Mouse (Mus musculus): Measurements from ENCODE around the gene Cxcl9. TPM values are rescaled to one million over a fixed set of nuclear protein-coding genes. Genes with fewer than 3 reads are reported as not detected.

Gene Cxcl9
- total and polyA plus RNA-seq, 2 experiments, result 5.3 to 28.2 TPM

- Histone ChIP-seq H3K36me3 (ENCODE audit: control insufficient read depth, insufficient read depth, low read length) (no peaks in the 10 kb centered on the region), H3K9ac (ENCODE audit: low read depth, low read length) (no peak overlapping the region), H3K27me3 (ENCODE audit: control insufficient read depth, insufficient read depth, low read length) (no peaks in the 10 kb centered on the region), H3K4me3 (ENCODE audit: insufficient read depth, low read depth, low read length) (no peak overlapping the region), H3K4me1 (ENCODE audit: control insufficient read depth, insufficient read depth, low read length) (peaks cover 13% of the 10 kb centered on the region), H3K27ac (replicated peaks; ENCODE audit: insufficient read depth, low read depth, low read length) (0 out of 2 replicates have a peak overlapping the region, but pooled peaks have one; percentile 30), H3K79me2 (ENCODE audit: control insufficient read depth, insufficient read depth, low read length) (no peaks in the 10 kb centered on the region)
- whole genome bisulfite sequencing, result 93% methylated on average over 6 of the region's 6 CpGs
- DNase-seq (ENCODE audit: extremely low read depth, low read depth, low spot score), result no peak
- TF ChIP-seq CTCF (IDR thresholded peaks at IDR 0.05; ENCODE audit: low read depth, low read length), result no peak
- no peak for TF ChIP-seq POLR2A (IDR thresholded peaks at IDR 0.05; ENCODE audit: extremely low read depth, insufficient read depth, low read length)
These were observed 43.0 kb upstream of the Cxcl9 start for GRCm38 (mm10) chr5:92370891-92371290.

- Histone ChIP-seq H3K36me3 (ENCODE audit: control insufficient read depth, insufficient read depth, low read length) (no peaks in the 10 kb centered on the region), H3K27ac (replicated peaks; ENCODE audit: insufficient read depth, low read depth, low read length) (0 out of 2 replicates have a peak overlapping the region, but pooled peaks have one; percentile 30), H3K9ac (ENCODE audit: low read depth, low read length) (no peak overlapping the region), H3K79me2 (ENCODE audit: control insufficient read depth, insufficient read depth, low read length) (no peaks in the 10 kb centered on the region), H3K4me1 (ENCODE audit: control insufficient read depth, insufficient read depth, low read length) (peaks cover 17% of the 10 kb centered on the region), H3K4me3 (ENCODE audit: insufficient read depth, low read depth, low read length) (no peak overlapping the region), H3K27me3 (ENCODE audit: control insufficient read depth, insufficient read depth, low read length) (no peaks in the 10 kb centered on the region)
- TF ChIP-seq CTCF (IDR thresholded peaks at IDR 0.05; ENCODE audit: low read depth, low read length), result no peak
- TF ChIP-seq POLR2A (IDR thresholded peaks at IDR 0.05; ENCODE audit: extremely low read depth, insufficient read depth, low read length), result no peak
- peak; percentile 89 for DNase-seq (ENCODE audit: extremely low read depth, low read depth, low spot score)
- 22% methylated on average over 6 of the region's 6 CpGs for WGBS
These were observed 42.5 kb upstream of the Cxcl9 start for GRCm38 (mm10) chr5:92370392-92370791.

DNA sequence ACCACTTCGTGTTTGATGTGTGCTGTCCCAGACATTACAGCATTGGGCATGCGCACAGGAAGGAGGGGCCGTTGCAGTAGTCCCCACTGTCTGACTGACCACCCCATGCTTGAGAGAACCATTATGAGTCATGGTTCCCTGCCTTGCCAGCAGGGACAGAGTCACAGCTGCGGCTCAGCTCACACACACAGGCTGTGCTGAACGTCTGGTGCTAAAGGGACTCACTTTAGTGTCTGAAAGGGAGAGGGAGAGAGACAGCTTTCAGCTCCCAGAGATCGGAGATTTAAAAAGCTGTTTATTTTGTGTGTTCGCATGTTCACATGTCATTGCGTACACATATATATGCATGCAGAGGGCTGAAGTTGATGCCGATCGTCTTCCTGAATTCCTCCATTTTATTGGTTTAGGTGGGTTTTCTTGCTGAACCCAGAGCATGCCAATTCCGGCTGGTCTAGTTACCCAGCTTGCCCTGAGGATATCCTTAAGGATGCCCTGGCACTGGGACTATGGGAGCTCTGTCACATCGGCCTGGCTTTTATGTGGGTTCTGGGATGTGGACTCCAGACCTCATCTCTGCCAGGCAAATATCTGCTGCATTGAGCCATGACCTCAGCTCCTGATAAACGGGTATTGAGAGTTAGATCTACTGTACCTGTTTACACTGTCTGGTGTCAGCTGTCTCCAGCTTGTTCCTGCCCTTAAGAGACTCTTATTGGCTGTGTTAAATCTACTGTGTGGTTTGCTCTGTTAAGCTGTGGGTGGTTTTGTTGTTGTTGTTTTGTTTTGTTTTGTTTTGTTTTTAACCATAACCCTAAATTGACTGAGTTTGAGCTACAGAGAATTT lies 41.5 kb upstream of the Cxcl9 start:
- no peak overlapping the region for H3K4me3 ChIP-seq (ENCODE audit: insufficient read depth, low read depth, low read length)
- no peak overlapping the region for H3K27ac ChIP-seq (replicated peaks; ENCODE audit: insufficient read depth, low read depth, low read length)
- 66% methylated on average over 13 of the region's 13 CpGs for WGBS
- H3K79me2 ChIP-seq (ENCODE audit: control insufficient read depth, insufficient read depth, low read length), result peaks cover 3% of the 10 kb centered on the region; the same call in 1 of the 2 replicates
- H3K4me1 ChIP-seq (ENCODE audit: control insufficient read depth, insufficient read depth, low read length), result peaks cover 17% of the 10 kb centered on the region
- no peak for TF ChIP-seq CTCF (IDR thresholded peaks at IDR 0.05; ENCODE audit: low read depth, low read length)
- TF ChIP-seq POLR2A (IDR thresholded peaks at IDR 0.05; ENCODE audit: extremely low read depth, insufficient read depth, low read length), result no peak
- no peaks in the 10 kb centered on the region for H3K27me3 ChIP-seq (ENCODE audit: control insufficient read depth, insufficient read depth, low read length)
- H3K9ac ChIP-seq (ENCODE audit: low read depth, low read length), result no peak overlapping the region
- peak; percentile 76 for DNase-seq (ENCODE audit: extremely low read depth, low read depth, low spot score)
- no peaks in the 10 kb centered on the region for H3K36me3 ChIP-seq (ENCODE audit: control insufficient read depth, insufficient read depth, low read length)

DNA sequence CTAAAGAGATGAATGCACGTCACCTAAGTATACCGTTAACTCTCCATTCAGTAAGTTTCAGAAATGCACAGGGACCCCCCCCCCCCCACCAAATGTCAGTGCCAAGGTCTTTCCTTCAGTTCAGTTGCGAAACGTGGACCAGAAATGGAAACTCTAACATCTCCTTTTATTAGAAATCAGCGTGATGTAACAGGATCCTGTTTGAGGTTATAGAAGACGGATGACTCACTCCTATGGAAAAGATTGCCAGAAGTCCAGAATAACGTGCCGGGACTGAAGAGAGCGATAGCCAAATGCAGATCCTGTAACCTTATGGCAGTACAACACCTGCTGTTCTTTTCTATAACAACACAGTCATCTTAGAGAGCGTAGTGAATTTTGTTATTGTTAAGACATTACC lies 40.5 kb upstream of the Cxcl9 start:
- no peak for DNase-seq (ENCODE audit: extremely low read depth, low read depth, low spot score)
- no peak overlapping the region for H3K27ac ChIP-seq (replicated peaks; ENCODE audit: insufficient read depth, low read depth, low read length)
- 35% methylated on average over 10 of the region's 10 CpGs for WGBS

DNA sequence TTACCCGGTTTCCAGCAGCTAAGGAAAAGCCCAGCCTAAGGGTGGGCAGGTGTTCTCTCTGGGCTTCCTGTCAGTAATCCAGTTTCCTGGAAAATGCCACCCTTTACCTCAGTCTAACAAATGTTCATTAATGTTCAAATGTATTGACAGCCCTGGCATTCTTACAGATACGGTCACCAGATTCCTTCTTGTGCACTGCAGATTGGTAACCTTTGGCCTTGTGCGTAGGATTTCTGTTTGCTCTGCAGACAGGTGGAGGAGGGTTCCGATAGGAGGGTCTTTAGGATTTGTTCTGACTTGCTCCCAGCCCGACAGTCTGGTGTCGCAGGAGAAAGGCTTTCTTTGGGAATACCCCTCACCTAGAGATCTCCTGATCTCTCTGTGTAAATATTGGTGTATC lies 38.7 kb upstream of the Cxcl9 start:
- H3K4me1 ChIP-seq (ENCODE audit: control insufficient read depth, insufficient read depth, low read length), result peaks cover 27% of the 10 kb centered on the region
- peak; percentile 82 for DNase-seq (ENCODE audit: extremely low read depth, low read depth, low spot score)
- TF ChIP-seq POLR2A (IDR thresholded peaks at IDR 0.05; ENCODE audit: extremely low read depth, insufficient read depth, low read length) (no peak), CTCF (IDR thresholded peaks at IDR 0.05; ENCODE audit: low read depth, low read length) (no peak)
- H3K36me3 ChIP-seq (ENCODE audit: control insufficient read depth, insufficient read depth, low read length), result no peaks in the 10 kb centered on the region
- 14% methylated on average over 6 of the region's 6 CpGs for WGBS
- peaks cover 6% of the 10 kb centered on the region; the same call in 1 of the 2 replicates for H3K79me2 ChIP-seq (ENCODE audit: control insufficient read depth, insufficient read depth, low read length)
- H3K27ac ChIP-seq (replicated peaks; ENCODE audit: insufficient read depth, low read depth, low read length), result peak overlapping the region; percentile 86
- H3K4me3 ChIP-seq (ENCODE audit: insufficient read depth, low read depth, low read length), result no peak overlapping the region
- H3K9ac ChIP-seq (ENCODE audit: low read depth, low read length), result 0 out of 2 replicates have a peak overlapping the region, but pooled peaks have one; percentile 30
- H3K27me3 ChIP-seq (ENCODE audit: control insufficient read depth, insufficient read depth, low read length), result no peaks in the 10 kb centered on the region

More for the DNA sequence above, 40.5 kb upstream of the Cxcl9 start:
- Histone ChIP-seq H3K9ac (ENCODE audit: low read depth, low read length) (no peak overlapping the region), H3K27me3 (ENCODE audit: control insufficient read depth, insufficient read depth, low read length) (no peaks in the 10 kb centered on the region), H3K4me3 (ENCODE audit: insufficient read depth, low read depth, low read length) (no peak overlapping the region), H3K79me2 (ENCODE audit: control insufficient read depth, insufficient read depth, low read length) (peaks cover 3% of the 10 kb centered on the region; the same call in 1 of the 2 replicates), H3K36me3 (ENCODE audit: control insufficient read depth, insufficient read depth, low read length) (no peaks in the 10 kb centered on the region), H3K4me1 (ENCODE audit: control insufficient read depth, insufficient read depth, low read length) (peaks cover 20% of the 10 kb centered on the region)
- TF ChIP-seq POLR2A (IDR thresholded peaks at IDR 0.05; ENCODE audit: extremely low read depth, insufficient read depth, low read length) (no peak), CTCF (IDR thresholded peaks at IDR 0.05; ENCODE audit: low read depth, low read length) (no peak)
